Mouse (Mus musculus): Measurements from ENCODE around the gene Sec14l3.
"Not testable (repeated sequence)": the region's sequence is repeated elsewhere in the genome, so short reads cannot be mapped to it uniquely, and the experiment has no call there.

The Sec14l3 gene

GRCm38 (mm10) chr11:4064627-4065122 is at the start of gene Sec14l3:
Sec14l3 (plus strand) TSS chr11:4064841.
- ATAC-seq (ENCODE audit: insufficient number of reproducible peaks, low FRiP score, low TSS enrichment) = no peak

- not testable (repeated sequence) for ATAC-seq (ENCODE audit: insufficient number of reproducible peaks, low FRiP score, low TSS enrichment)
Measured at GRCm38 (mm10) chr11:4015796-4016195, 48.8 kb upstream of the Sec14l3 start.

DNA sequence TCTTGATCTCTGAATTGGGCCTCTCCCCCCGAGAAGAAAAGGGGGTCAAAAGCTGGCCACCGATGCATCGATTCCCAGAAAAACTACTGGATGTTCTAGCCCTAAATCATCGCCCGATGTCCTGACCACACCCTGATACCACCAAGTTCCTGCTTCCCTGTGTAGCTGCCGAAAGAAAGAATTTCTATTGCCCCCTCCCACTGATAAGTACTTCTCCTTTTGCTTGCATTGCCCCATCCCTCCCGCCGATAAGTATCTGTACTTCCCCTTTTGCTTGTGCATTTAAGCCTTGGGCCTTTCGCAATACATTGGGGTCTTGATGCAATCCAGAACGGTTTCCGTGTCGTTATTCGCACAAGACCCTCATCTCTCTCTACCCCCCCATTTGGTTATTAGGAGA is 42.5 kb upstream of the Sec14l3 start:
- ATAC-seq (ENCODE audit: insufficient number of reproducible peaks, low FRiP score, low TSS enrichment) = not testable (repeated sequence)

GRCm38 (mm10) chr11:4023321-4023720 is 41.3 kb upstream of the Sec14l3 start:
- no peak for ATAC-seq (ENCODE audit: insufficient number of reproducible peaks, low FRiP score, low TSS enrichment)

- ATAC-seq (ENCODE audit: insufficient number of reproducible peaks, low FRiP score, low TSS enrichment) = no peak
Measured at GRCm38 (mm10) chr11:4027066-4027465, 37.6 kb upstream of the Sec14l3 start.

DNA sequence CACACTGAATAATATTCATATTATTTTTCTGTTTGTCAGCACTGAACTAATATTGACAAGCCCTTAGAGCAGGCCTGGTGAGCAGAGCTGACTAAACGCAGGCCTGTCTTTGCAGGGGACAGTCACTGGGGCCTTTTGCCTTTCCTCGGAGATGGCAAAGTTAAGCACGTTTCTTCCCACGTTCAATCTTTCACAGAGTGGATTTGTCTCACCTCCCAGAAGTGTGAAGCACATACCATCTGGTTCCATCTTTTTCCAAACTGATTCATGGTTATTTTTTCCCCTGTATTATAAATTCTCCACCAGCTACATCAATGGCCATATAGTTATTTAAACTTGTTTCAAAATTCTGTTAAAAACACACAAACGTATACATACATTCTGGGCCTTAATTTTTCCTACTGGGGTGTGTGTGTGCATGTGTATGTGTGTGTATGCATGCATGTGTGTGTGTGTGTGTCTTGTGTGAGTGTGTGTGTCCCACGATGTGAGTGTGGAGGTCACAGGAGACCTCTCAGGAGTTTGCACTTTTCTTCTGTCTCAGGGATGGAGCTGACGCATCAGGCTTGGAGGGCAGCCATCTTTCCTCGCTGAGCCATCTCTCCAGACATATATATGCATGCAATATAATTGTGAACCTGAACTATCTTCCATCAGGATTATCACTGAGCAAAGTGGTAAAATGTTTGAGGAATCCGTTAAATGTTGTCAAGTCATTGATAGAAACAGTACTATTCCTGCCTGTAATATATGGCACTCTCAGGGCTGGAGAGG is 36.9 kb upstream of the Sec14l3 start:
- no peak for ATAC-seq (ENCODE audit: insufficient number of reproducible peaks, low FRiP score, low TSS enrichment)

GRCm38 (mm10) chr11:4029343-4029742 is 35.3 kb upstream of the Sec14l3 start:
- no peak for ATAC-seq (ENCODE audit: insufficient number of reproducible peaks, low FRiP score, low TSS enrichment)

DNA sequence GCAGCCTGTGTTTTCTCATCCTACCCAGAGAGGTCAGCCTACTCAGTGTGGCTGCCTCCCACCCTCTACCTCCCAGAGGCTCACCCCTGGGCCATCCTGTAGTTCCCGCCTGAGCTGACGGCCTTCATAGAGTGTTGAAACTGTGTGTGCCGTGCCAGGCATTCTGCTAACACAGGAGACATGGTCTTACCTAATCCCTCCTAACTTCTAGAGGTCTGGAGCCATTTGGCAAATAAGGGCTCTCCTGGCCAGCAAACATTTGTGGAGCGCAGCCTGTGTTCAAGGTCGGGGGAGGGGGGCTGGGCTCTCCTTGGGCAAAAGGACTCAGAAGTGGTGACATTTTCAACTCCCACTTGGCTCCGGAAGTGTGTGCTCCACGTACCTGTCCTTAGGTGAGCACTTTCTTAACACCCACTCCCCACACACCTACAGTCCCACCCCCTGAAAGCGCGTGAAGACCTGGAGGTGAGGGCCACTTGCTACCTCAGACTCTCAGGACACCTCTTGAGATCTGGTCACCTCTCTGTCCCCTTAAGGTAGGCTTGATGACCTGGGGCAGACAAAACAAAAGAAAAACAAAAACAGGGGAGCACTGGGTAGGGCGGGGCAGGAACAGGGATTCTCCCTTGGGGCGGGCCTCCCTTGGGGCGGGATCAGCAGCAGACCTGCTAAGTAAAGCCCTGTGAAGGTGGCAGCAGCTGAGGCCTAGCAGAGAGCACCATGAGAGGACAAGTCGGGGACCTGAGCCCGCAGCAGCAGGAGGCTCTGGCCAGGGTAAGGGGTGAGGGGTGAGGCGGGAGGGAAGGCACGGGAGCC is 33.3 kb upstream of the Sec14l3 start, which contains the start of gene Sec14l4:
Gene Sec14l4, plus strand, starts transcription at position 337 of the 816 bp plus-strand sequence.
- ATAC-seq (ENCODE audit: insufficient number of reproducible peaks, low FRiP score, low TSS enrichment) = no peak

- no peak for ATAC-seq (ENCODE audit: insufficient number of reproducible peaks, low FRiP score, low TSS enrichment)
Measured at GRCm38 (mm10) chr11:4031961-4032360, 32.7 kb upstream of the Sec14l3 start.

GRCm38 (mm10) chr11:4033471-4033870 is 31.2 kb upstream of the Sec14l3 start:
- ATAC-seq (ENCODE audit: insufficient number of reproducible peaks, low FRiP score, low TSS enrichment) = no peak

GRCm38 (mm10) chr11:4034169-4034568 is 30.5 kb upstream of the Sec14l3 start:
- ATAC-seq (ENCODE audit: insufficient number of reproducible peaks, low FRiP score, low TSS enrichment) = no peak

DNA sequence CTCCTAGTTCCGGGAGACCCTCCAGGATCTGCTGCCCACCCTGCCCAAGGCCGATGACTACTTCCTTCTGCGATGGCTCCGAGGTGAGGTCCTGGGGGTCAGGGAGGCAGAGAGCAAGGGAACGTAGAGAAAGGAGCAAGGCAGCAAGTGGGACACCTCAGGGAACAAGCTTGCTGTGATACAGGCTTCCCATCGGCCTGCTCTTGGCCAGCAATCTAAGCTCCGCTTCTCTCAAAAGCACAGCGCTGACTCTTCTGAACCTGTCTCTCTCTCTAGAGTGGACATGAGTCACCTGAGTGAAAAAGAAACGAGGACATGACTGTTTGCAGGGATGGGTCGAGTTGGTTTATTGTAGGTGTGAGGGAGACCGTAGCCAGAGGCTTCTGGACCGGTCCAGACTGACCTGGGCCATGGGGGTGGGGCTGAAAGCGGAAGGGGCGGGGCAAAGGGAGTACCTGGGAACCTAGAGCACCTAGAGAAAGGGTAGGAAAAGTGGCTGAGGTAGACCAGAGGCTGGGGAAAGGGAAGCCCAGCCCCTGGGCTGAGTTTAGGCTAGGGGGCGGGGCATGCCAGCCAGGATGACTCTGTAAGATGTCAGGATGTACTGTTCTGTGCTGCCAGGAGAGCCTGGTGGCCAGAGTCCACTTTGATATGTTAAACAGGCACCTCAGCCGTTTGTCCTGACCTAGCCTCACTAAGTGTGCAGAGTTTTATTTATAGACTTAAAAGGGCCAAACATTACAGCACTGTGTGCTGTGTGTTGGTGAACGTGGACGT is 29.3 kb upstream of the Sec14l3 start:
- no peak; the same call in 1 of the 2 replicates for ATAC-seq (ENCODE audit: insufficient number of reproducible peaks, low FRiP score, low TSS enrichment)

DNA sequence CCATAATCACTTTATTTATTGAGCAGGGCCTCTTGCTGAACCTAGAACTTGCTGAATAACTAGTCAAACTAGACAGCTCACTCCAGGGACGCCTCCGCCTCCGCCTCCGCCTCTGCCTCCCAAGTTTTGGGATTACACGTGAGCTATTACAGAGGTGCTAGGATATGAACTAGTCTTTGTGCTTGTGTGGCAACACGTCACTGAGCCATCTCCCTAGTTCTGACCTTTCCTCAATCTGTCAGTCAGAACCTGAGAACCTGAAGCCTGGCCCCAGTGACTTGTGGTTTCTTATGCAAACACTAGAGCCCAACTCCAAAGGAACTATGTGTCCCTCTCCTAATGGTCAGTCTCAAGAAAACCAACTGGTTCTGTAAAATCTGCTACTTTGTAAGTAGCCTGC is 28.7 kb upstream of the Sec14l3 start:
- ATAC-seq (ENCODE audit: insufficient number of reproducible peaks, low FRiP score, low TSS enrichment) = no peak

DNA sequence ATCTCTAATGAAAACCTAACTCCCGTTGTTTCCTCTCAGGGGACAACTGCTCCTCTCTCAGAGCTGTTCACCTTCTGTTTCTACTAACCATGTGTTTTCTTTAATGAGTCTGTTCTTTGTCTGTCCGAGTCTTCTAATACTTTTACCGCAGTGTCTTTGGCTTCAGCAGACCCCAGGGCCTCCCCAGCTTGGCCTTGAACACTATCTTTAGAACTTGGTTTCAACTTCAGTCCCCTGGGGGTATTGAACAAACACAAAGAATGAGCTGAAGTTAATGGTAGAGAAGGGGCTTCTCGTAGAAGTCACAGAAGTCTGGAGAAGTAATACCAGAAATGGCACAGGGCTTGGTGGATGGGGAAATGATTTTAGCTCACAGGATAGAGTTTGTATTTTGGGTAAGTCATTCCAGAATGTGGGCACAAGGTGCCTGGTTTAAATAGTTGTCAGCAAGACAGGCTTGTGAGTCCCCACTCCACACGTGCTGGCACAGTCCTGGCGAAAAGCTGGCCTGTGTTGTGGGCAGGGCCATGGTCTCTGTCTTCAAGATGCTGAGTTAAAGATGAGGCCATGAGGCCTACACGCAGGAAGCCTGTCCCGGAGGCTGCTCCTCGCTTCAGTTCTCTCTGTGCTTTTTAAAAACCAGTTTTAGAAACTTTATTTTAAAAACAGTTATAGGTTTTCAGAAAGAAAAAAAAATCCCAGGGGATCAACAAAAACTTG is 28.1 kb upstream of the Sec14l3 start:
- no peak for ATAC-seq (ENCODE audit: insufficient number of reproducible peaks, low FRiP score, low TSS enrichment)

GRCm38 (mm10) chr11:4039951-4040350 is 24.7 kb upstream of the Sec14l3 start:
- no peak for ATAC-seq (ENCODE audit: insufficient number of reproducible peaks, low FRiP score, low TSS enrichment)

DNA sequence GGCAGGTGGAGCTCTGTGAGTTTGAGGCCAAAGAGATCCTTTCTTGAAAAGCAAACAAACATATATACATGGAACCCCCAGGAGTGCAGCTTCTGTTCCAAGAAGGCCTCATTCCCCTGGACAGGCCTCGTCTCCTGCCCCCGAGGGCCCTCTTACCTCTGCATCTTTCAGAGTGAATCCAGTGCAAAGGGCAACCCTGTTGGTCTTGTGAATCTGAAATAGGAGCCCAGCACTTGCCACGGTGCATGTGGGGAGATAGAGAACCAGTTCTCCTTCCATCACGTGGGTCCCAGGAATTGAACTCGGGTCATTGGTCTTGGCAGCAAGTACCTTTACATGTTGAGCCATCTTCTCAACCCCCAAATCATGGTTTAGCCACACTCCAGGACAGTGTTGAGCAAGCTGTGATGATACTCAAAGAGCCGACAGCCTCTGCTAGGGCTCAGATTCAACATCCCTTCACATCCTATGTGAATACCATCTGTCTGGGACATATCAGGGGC is 23.5 kb upstream of the Sec14l3 start:
- no peak for ATAC-seq (ENCODE audit: insufficient number of reproducible peaks, low FRiP score, low TSS enrichment)

DNA sequence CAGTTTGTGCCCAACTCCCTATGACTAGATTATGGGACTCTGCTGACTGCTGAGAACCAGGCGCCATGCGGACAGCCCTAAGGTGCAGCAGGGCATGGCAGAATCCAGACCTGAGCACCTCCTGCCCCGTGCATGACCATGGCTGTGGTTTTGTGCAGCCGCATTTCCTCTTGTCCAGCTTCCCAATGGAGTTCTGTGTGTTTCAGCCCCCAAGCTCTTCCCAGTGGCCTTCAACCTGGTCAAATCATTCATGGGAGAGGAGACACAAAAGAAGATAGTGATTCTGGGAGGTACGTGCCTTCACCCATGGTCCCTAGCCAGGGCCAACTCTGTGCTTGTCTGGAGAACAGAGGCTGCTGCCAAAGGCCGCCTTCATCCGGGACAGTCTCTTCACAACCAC is 21.6 kb upstream of the Sec14l3 start:
- ATAC-seq (ENCODE audit: insufficient number of reproducible peaks, low FRiP score, low TSS enrichment) = no peak

- no peak for ATAC-seq (ENCODE audit: insufficient number of reproducible peaks, low FRiP score, low TSS enrichment)
Measured at GRCm38 (mm10) chr11:4046526-4046925, 18.1 kb upstream of the Sec14l3 start.

GRCm38 (mm10) chr11:4047766-4048165 is 16.9 kb upstream of the Sec14l3 start:
- no peak for ATAC-seq (ENCODE audit: insufficient number of reproducible peaks, low FRiP score, low TSS enrichment)

GRCm38 (mm10) chr11:4048438-4048837 is 16.2 kb upstream of the Sec14l3 start:
- ATAC-seq (ENCODE audit: insufficient number of reproducible peaks, low FRiP score, low TSS enrichment) = no peak
